Mouse (Mus musculus): ENCODE data around the gene Sdk2. TPM values are rescaled to one million over a fixed set of nuclear protein-coding genes. Genes with fewer than 3 reads are reported as not detected.

Gene Sdk2
- total and polyA plus RNA-seq, 3 experiments = 1.2 to 4.8 (median 1.3) TPM

- Histone ChIP-seq H3K27ac (ENCODE audit: insufficient read depth, low read depth) (no peak overlapping the region), H3K36me3 (replicated peaks in 1 of 2; ENCODE audit: control insufficient read depth in 1 of 2, insufficient read depth in 1 of 2, low read length in 1 of 2) (no peaks in the 10 kb centered on the region), H3K4me1 (ENCODE audit: control insufficient read depth in 1 of 2, insufficient read depth in 2 of 2) (no peaks in the 10 kb centered on the region), H3K4me2 (ENCODE audit: insufficient read depth, low read depth, poor library complexity, severe bottlenecking) (no peak overlapping the region), H3K79me2 (replicated peaks; ENCODE audit: control insufficient read depth, extremely low read depth, insufficient read depth, poor library complexity, severe bottlenecking) (no peaks in the 10 kb centered on the region), H3K9ac (ENCODE audit: insufficient read depth, low read depth) (no peak overlapping the region), H3K4me3 (replicated peaks in 1 of 3; ENCODE audit: low read depth in 2 of 3, low read length in 2 of 3, poor library complexity in 1 of 3) (no peak overlapping the region), H3K27me3 (replicated peaks) (peaks cover 57% of the 10 kb centered on the region), H3K9me3 (replicated peaks; ENCODE audit: low read length) (no peaks in the 10 kb centered on the region)
- in situ Hi-C loops (cut with MboI; ENCODE audit: low pct_ligation_motif_present, low pct_unique_long_range_greater_than_20kb, low sequenced_read_pairs) (no loop called here), dilution Hi-C loops (cut with MboI; ENCODE audit: extremely low pct_ligation_motif_present, extremely low pct_unique_long_range_greater_than_20kb, low sequenced_read_pairs) (no loop called here)
- DNase-seq (ENCODE audit: extremely low read depth) = no peak
- TF ChIP-seq ZKSCAN1 (IDR thresholded peaks at IDR 0.05; ENCODE audit: borderline replicate concordance, low read depth, low read length) = no peak
- no peak for TF ChIP-seq TCF12 (IDR thresholded peaks at IDR 0.05; ENCODE audit: low read depth, low read length)
- TF ChIP-seq ZC3H11A (IDR thresholded peaks at IDR 0.05; ENCODE audit: low read depth, low read length) = no peak
- TF ChIP-seq MAX (IDR thresholded peaks at IDR 0.05; ENCODE audit: low read length) = no peak
- TF ChIP-seq HCFC1 (IDR thresholded peaks at IDR 0.05; ENCODE audit: low read depth, low read length) = no peak
- TF ChIP-seq MXI1 (IDR thresholded peaks at IDR 0.05; ENCODE audit: low read depth, low read length) = no peak
- TF ChIP-seq ZNF384 (IDR thresholded peaks at IDR 0.05; ENCODE audit: low read depth, low read length) = no peak
- TF ChIP-seq MAZ (IDR thresholded peaks at IDR 0.05; ENCODE audit: low read depth, low read length) = no peak
- no peak for TF ChIP-seq PAX5 (IDR thresholded peaks at IDR 0.05; ENCODE audit: low read length)
- TF ChIP-seq KAT2A (IDR thresholded peaks at IDR 0.05; ENCODE audit: insufficient replicate concordance, low read length) = no peak
- TF ChIP-seq SMC3 (IDR thresholded peaks at IDR 0.05; ENCODE audit: low read depth, low read length) = no peak
- TF ChIP-seq IRF4 (IDR thresholded peaks at IDR 0.05; ENCODE audit: low read depth, low read length) = no peak
- TF ChIP-seq MEF2A (IDR thresholded peaks at IDR 0.05; ENCODE audit: borderline replicate concordance, low read depth, low read length) = no peak
- no peak for TF ChIP-seq UBTF (IDR thresholded peaks at IDR 0.05; ENCODE audit: low read depth, low read length)
Observed at GRCm38 (mm10) chr11:113931701-113932100, 135.1 kb downstream of the Sdk2 start.

DNA sequence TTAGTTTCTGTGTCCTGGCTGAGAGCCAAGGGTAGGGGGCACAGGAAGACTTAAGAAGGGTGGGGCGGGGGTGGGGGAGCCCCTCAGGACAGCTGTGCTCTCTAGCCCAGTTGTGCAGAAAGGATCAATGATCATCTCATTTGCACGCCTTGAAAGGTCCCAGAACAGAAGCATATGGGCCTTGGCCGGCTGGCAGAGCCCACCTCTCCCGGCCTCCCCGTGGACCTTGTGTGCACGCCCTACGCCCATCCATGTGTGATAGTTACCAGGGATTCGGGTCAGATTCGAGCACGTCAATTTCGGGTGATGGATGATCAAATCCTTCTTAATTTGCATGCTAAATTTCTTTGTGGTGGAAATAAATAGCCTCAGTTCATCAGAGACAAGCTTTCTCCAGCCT is 136.7 kb downstream of the Sdk2 start:
- no peaks in the 10 kb centered on the region for H3K9me3 ChIP-seq (replicated peaks; ENCODE audit: low read length)
- dilution Hi-C loops (cut with MboI; ENCODE audit: extremely low pct_ligation_motif_present, extremely low pct_unique_long_range_greater_than_20kb, low sequenced_read_pairs) (no loop called here), in situ Hi-C loops (cut with MboI; ENCODE audit: low pct_ligation_motif_present, low pct_unique_long_range_greater_than_20kb, low sequenced_read_pairs) (no loop called here)
- H3K36me3 ChIP-seq (replicated peaks in 1 of 2; ENCODE audit: control insufficient read depth in 1 of 2, insufficient read depth in 1 of 2, low read length in 1 of 2) = no peaks in the 10 kb centered on the region
- TF ChIP-seq MXI1 (IDR thresholded peaks at IDR 0.05; ENCODE audit: low read depth, low read length) (no peak), ZMIZ1 (IDR thresholded peaks at IDR 0.05; ENCODE audit: low read depth, low read length) (no peak), JUND (conservative IDR thresholded peaks at IDR 0.05; ENCODE audit: low read depth, low read length) (no peak), BHLHE40 (IDR thresholded peaks at IDR 0.05; ENCODE audit: low read depth, low read length) (no peak), ZC3H11A (IDR thresholded peaks at IDR 0.05; ENCODE audit: low read depth, low read length) (no peak), ELF1 (IDR thresholded peaks at IDR 0.05; ENCODE audit: low read depth, low read length) (no peak), ETS1 (conservative IDR thresholded peaks at IDR 0.05; ENCODE audit: low read depth, low read length) (no peak), CHD1 (IDR thresholded peaks at IDR 0.05; ENCODE audit: low read depth, low read length) (no peak), ZNF384 (IDR thresholded peaks at IDR 0.05; ENCODE audit: low read depth, low read length) (no peak), POLR2AphosphoS2 (IDR thresholded peaks at IDR 0.05; ENCODE audit: low read depth, low read length) (no peak), MEF2A (IDR thresholded peaks at IDR 0.05; ENCODE audit: borderline replicate concordance, low read depth, low read length) (no peak), MAFK (IDR thresholded peaks at IDR 0.05; ENCODE audit: insufficient replicate concordance, low read length) (no peak), POLR2A (IDR thresholded peaks at IDR 0.05; ENCODE audit: low read depth, low read length) (no peak), USF1 (IDR thresholded peaks at IDR 0.05; ENCODE audit: low read depth, low read length) (no peak), GABPA (IDR thresholded peaks at IDR 0.05; ENCODE audit: insufficient replicate concordance, low read depth, low read length) (no peak), NELFE (IDR thresholded peaks at IDR 0.05; ENCODE audit: low read depth, low read length) (no peak), EP300 (IDR thresholded peaks at IDR 0.05; ENCODE audit: low read length) (no peak)
- no peak for DNase-seq (ENCODE audit: extremely low read depth)
- no peak overlapping the region for H3K4me3 ChIP-seq (replicated peaks in 1 of 3; ENCODE audit: low read depth in 2 of 3, low read length in 2 of 3, poor library complexity in 1 of 3)
- H3K79me2 ChIP-seq (replicated peaks; ENCODE audit: control insufficient read depth, extremely low read depth, insufficient read depth, poor library complexity, severe bottlenecking) = no peaks in the 10 kb centered on the region
- no peak overlapping the region for H3K27ac ChIP-seq (ENCODE audit: insufficient read depth, low read depth)
- peaks cover 67% of the 10 kb centered on the region for H3K27me3 ChIP-seq (replicated peaks)
- no peak overlapping the region for H3K9ac ChIP-seq (ENCODE audit: insufficient read depth, low read depth)
- H3K4me1 ChIP-seq (ENCODE audit: control insufficient read depth in 1 of 2, insufficient read depth in 2 of 2) = no peaks in the 10 kb centered on the region
- H3K4me2 ChIP-seq (ENCODE audit: insufficient read depth, low read depth, poor library complexity, severe bottlenecking) = no peak overlapping the region

Data from CH12.LX (cell line).